In the genomic region with DNA sequence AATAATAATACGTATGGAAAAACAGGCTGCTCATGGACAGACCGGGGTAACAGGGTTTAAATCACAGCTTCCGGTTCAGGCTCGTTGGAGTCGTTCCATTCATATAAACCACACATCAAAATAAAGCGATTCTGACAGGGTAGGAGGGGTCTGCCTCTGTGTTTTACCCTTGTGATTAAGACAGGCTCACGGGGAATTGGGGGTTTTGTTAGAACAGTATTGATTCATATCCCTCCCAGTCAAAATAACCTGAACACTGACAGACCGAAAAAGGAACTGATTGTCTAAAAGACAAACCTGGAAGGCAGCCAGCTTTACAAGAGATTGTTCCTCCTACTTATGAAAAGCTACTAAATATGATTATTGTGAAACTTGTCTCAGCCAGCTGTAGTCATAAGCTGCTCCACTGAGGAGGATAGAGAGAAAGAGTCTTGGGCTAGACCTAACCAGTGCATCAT, we compare ENCODE assay signal across 16 mouse cellular contexts.
DNase-seq lines count a peak whose midpoint lies in the region; ATAC-seq lines count a peak whose summit lies in the region.
"Had no signal": no experiment of that assay in that cellular context is flagged by ENCODE, and none has a peak within 500 bp of the region (broad histone marks: within the 10 kb centered on the region; RNA-seq: fewer than 3 reads in every experiment).

No protein-coding gene starts in this region.

- no peaks in the 10 kb centered on the region for H3K27me3 ChIP-seq in forebrain, embryonic 11.5 days (ENCODE audit: control insufficient read depth, insufficient read depth, low read length)
- no peaks in the 10 kb centered on the region for H3K27me3 ChIP-seq in forebrain, embryonic 15.5 days
- no peaks in the 10 kb centered on the region for H3K27me3 ChIP-seq in lung, embryonic 15.5 days
- H3K27me3 ChIP-seq in embryonic facial prominence, embryonic 12.5 days = peaks cover 3% of the 10 kb centered on the region; the same call in 1 of the 2 replicates
- H3K27me3 ChIP-seq: hindbrain, embryonic 12.5 days had no signal

- H3K9me3 ChIP-seq in forebrain, embryonic 11.5 days (ENCODE audit: control insufficient read depth, low read length) = no peaks in the 10 kb centered on the region
- no peaks in the 10 kb centered on the region for H3K9me3 ChIP-seq in forebrain, embryonic 15.5 days
- no peaks in the 10 kb centered on the region for H3K9me3 ChIP-seq in lung, embryonic 15.5 days
- no peaks in the 10 kb centered on the region for H3K9me3 ChIP-seq in embryonic facial prominence, embryonic 12.5 days
- H3K9me3 ChIP-seq: hindbrain, embryonic 12.5 days; limb, embryonic 15.5 days had no signal

- ATAC-seq in forebrain, embryonic 11.5 days (replicated peaks; ENCODE audit: low FRiP score) = no peak
- no peak for ATAC-seq in forebrain, embryonic 15.5 days (replicated peaks)
- peak; percentile 31; the same call in 1 of the 2 replicates for ATAC-seq in lung, embryonic 15.5 days (ENCODE audit: borderline replicate concordance, extremely low read depth, low FRiP score, low TSS enrichment)
- ATAC-seq in embryonic facial prominence, embryonic 12.5 days (ENCODE audit: insufficient number of reproducible peaks, insufficient read depth, low FRiP score, low TSS enrichment) = no peak; the same call in 1 of the 2 replicates
- ATAC-seq: intestine, embryonic 16.5 days; midbrain, embryonic 16.5 days had no signal

- peak; percentile 30 for DNase-seq in forebrain, embryonic 11.5 days (ENCODE audit: low spot score)
- DNase-seq in lung, postnatal 4 days = no peak
- peak; percentile 70 for DNase-seq in retina, postnatal 1 day
- no peak for DNase-seq in embryo, embryonic 9.5 days (ENCODE audit: extremely low spot score)
- DNase-seq in left cerebral cortex, adult 8-10 months (ENCODE audit: low spot score in 2 of 2) = no peak
- DNase-seq: adrenal gland, adult 8-10 months; cerebellum, adult 9-10 months; kidney, postnatal 14 days; thymus, adult 2 months had no signal

- H3K27ac ChIP-seq in forebrain, embryonic 11.5 days (ENCODE audit: low read depth, low read length) = no peak overlapping the region
- H3K27ac ChIP-seq in forebrain, embryonic 15.5 days (replicated peaks) = no peak overlapping the region
- H3K27ac ChIP-seq in lung, embryonic 15.5 days = no peak overlapping the region
- 0 out of 2 replicates have a peak overlapping the region, but pooled peaks have one; percentile 17 for H3K27ac ChIP-seq in embryonic facial prominence, embryonic 12.5 days
- H3K27ac ChIP-seq: hindbrain, embryonic 12.5 days; limb, embryonic 15.5 days had no signal

- H3K4me1 ChIP-seq in forebrain, embryonic 11.5 days (replicated peaks; ENCODE audit: control insufficient read depth, insufficient read depth, low read length) = no peaks in the 10 kb centered on the region
- H3K4me1 ChIP-seq in forebrain, embryonic 15.5 days = no peaks in the 10 kb centered on the region
- H3K4me1 ChIP-seq in lung, embryonic 15.5 days = 0 out of 2 replicates have a peak, but pooled peaks cover 5% of the 10 kb centered on the region
- peaks cover 5% of the 10 kb centered on the region; the same call in 1 of the 2 replicates for H3K4me1 ChIP-seq in embryonic facial prominence, embryonic 12.5 days
- H3K4me1 ChIP-seq: hindbrain, embryonic 12.5 days; limb, embryonic 15.5 days had no signal

- 89% methylated on average over 8 of the region's 8 CpGs for WGBS in forebrain, embryonic 11.5 days
- WGBS in forebrain, embryonic 15.5 days = 79% methylated on average over 8 of the region's 8 CpGs
- 28% methylated on average over 8 of the region's 8 CpGs for WGBS in lung, embryonic 15.5 days
- WGBS in embryonic facial prominence, embryonic 12.5 days = 50% methylated on average over 8 of the region's 8 CpGs

- no peak overlapping the region for H3K9ac ChIP-seq in forebrain, embryonic 11.5 days (ENCODE audit: low read length)
- H3K9ac ChIP-seq in forebrain, embryonic 15.5 days (replicated peaks) = no peak overlapping the region
- H3K9ac ChIP-seq in lung, embryonic 15.5 days = no peak overlapping the region
- no peak overlapping the region for H3K9ac ChIP-seq in embryonic facial prominence, embryonic 12.5 days
- H3K9ac ChIP-seq: hindbrain, embryonic 12.5 days; limb, embryonic 15.5 days had no signal

- H3K4me3 ChIP-seq in forebrain, embryonic 11.5 days (ENCODE audit: low read depth, low read length) = no peak overlapping the region
- H3K4me3 ChIP-seq in forebrain, embryonic 15.5 days = no peak overlapping the region
- H3K4me3 ChIP-seq in lung, embryonic 15.5 days = no peak overlapping the region
- H3K4me3 ChIP-seq in embryonic facial prominence, embryonic 12.5 days = no peak overlapping the region
- H3K4me3 ChIP-seq: hindbrain, embryonic 12.5 days; limb, embryonic 15.5 days had no signal

- H3K4me2 ChIP-seq in forebrain, embryonic 11.5 days (ENCODE audit: low read depth, low read length, severe bottlenecking) = no peak overlapping the region
- H3K4me2 ChIP-seq in forebrain, embryonic 15.5 days (replicated peaks) = no peak overlapping the region
- peak overlapping the region; percentile 3; the same call in 1 of the 2 replicates for H3K4me2 ChIP-seq in lung, embryonic 15.5 days
- H3K4me2 ChIP-seq in embryonic facial prominence, embryonic 12.5 days (replicated peaks) = no peak overlapping the region
- H3K4me2 ChIP-seq: hindbrain, embryonic 12.5 days; limb, embryonic 15.5 days had no signal

- no peaks in the 10 kb centered on the region for H3K36me3 ChIP-seq in forebrain, embryonic 11.5 days (ENCODE audit: control insufficient read depth, insufficient read depth, low read length)
- no peaks in the 10 kb centered on the region for H3K36me3 ChIP-seq in forebrain, embryonic 15.5 days
- no peaks in the 10 kb centered on the region for H3K36me3 ChIP-seq in lung, embryonic 15.5 days
- H3K36me3 ChIP-seq in embryonic facial prominence, embryonic 12.5 days = no peaks in the 10 kb centered on the region
- H3K36me3 ChIP-seq: hindbrain, embryonic 12.5 days; limb, embryonic 15.5 days had no signal

Comparison
In these comparisons a context has a peak if more than half of its experiments do, and no peak if none do; other contexts are left out.
1. DNase-seq: peak in forebrain, embryonic 11.5 days (single experiment) and retina, postnatal 1 day (single experiment); none in lung, postnatal 4 days (0 of 2), embryo, embryonic 9.5 days (single experiment) and left cerebral cortex, adult 8-10 months (0 of 2).